Mouse (Mus musculus): ENCODE measurements around the gene 4931406C07Rik. TPM values are rescaled to one million over a fixed set of nuclear protein-coding genes. Genes with fewer than 3 reads are reported as not detected.
A peak's percentile ranks its signal among the peaks of the same experiment; 100 is the strongest.
"Not testable (repeated sequence)": the region's sequence is repeated elsewhere in the genome, so short reads cannot be mapped to it uniquely, and the experiment has no call there.

4931406C07Rik gene
- total RNA-seq (2021) = 10 to 100 TPM; 29.3 to 31.1 TPM

GRCm38 (mm10) chr9:15306398-15307119, at the start of gene 4931406C07Rik:
4931406C07Rik (minus strand) TSS chr9:15306448.
- no peak for DNase-seq
- intact Hi-C loops (cut with DNase I) = no loop called here

DNA sequence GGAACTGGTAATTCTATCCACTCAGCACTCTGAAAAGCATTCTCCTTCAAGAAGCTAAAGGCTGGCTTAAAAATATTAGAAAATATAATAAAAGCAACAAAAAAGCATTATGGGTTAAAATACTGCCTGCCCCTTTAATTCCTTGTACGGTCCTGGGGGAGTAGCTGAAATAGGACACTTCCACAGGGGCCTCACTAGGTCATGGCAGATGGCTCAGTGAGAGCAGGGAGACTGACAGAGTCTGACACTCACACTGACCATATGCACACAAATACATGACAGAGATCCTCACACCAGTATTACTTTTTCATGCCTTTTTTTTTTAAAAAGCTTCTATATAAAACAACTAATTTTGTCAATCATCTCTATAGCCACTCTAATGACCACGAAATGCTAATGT, 43.7 kb upstream of the 4931406C07Rik start:
- intact Hi-C loops (cut with DNase I) = no loop called here
- no peak for DNase-seq

GRCm38 (mm10) chr9:15337776-15338175, 31.5 kb upstream of the 4931406C07Rik start:
- intact Hi-C loops (cut with DNase I) = no loop called here
- no peak for DNase-seq

DNA sequence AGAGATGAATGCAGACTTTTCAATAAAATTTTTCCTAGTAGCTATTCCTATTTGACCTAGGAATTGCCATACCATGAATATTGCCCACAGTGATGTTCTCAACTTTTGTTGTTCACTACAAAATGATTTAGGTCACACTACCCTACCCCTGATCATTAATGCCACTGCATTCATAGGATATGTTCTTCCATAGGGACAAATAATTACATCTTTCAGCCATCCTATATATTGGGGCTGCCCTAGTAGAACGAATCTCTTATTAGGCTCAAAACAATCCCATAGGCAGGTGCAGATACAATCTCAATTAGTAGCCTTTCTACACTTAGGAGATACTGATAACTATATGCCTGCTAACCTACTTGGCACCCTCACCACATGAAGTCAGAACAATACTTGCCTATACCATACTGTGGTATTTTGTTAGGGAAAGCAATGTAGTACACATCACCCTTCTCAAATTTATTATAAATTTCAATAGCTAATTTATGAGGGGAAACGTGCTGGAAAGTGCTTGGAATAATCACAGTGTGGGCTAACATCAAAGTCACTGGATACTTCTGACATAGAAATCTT, 12.0 kb upstream of the 4931406C07Rik start:
- intact Hi-C loops (cut with DNase I) = no loop called here
- no peak for DNase-seq

DNA sequence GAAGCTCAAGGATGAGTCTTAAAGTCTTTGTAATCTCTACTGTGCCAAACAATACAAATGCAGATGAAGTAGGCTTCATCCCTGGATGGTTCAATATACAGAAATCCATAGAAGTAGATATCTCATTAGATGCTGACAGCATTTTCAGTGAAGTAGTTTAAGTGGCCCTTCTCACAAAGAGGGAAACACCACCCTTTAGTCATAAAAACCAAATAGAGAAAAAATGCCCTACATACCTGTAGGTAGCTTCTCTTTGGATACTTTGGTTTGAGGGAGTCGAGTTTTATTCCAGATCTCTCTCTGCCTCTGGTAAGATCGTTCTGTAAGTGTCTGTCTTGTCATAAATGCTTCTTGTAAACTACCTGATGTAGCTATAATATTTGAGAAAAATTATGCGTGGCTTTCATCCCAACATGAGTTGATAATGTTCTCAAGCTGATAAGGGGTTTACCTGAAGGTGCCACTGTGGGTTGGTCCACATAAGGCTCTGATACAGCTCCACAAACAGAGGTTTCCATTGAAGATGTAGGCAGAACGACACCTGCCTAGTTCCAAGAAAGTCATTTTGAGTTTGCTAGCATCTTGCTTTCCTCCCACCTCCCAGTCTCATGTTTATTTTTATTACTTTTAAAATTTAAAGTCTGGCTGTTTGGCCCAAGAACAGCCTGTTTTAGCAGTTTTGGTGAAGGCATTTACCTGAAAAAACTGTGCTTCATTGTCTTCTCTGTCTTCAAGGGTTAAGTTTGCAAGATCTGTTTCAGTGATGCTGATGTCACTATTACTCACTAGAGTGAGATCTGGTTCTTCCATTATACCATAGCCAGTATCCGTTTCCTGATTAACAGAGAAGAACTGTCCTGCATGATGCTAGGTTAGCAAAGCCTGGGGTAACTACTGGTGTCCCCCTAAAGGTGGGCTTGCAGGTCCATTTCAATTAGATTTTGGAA, 11.2 kb upstream of the 4931406C07Rik start:
- intact Hi-C loops (cut with DNase I) = no loop called here
- no peak for DNase-seq

- intact Hi-C loops (cut with DNase I); DNase-seq: not testable (repeated sequence)
Observed at GRCm38 (mm10) chr9:15316296-15316695, 10.0 kb upstream of the 4931406C07Rik start.

DNA sequence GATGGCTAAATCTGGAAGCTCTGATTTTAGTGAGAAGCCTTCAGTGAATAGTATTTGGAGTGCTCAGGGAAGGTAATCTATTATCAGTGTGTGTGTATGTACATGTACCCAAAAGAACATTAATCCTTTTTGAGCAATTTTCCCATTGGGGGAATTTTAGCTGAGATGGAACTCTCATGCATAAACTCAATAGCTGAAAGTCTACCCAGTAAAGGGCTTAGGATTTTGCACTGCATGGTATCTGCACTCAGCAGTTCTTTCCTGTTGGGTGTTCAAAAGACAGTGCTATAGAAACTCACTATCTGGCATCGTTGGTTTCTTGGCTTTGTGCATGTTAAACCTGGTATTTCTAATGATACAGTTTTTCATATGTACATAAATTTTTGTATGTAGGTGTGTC, 8.4 kb upstream of the 4931406C07Rik start:
- intact Hi-C loops (cut with DNase I) = loop anchor here (5.0 kb wide), 1 partner anchor 42 kb away; no protein-coding TSS in a partner anchor

DNA sequence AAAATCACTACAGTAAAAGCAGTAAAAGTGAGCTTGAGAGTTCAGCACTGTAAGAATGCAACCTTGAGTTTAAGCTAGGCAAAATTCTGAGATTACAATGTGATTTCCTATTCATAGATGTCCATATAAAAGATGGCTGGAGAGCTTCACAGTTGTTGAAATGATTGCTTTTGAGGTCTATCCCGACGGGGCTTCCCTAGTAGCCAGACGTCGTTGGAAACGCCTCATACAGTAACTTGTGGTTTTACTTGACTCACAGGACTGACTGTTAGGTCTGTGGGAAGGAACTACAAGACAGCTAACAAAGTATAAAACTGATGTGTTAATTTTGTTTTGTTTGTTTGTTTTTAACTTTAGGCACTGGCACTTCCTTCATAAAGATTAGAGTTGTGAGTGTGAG, 7.4 kb upstream of the 4931406C07Rik start:
- intact Hi-C loops (cut with DNase I) = loop anchor here (5.0 kb wide), 1 partner anchor 41 kb away; no protein-coding TSS in a partner anchor
- DNase-seq = no peak

More for the DNA sequence above, 8.4 kb upstream of the 4931406C07Rik start:
- no peak for DNase-seq

DNA sequence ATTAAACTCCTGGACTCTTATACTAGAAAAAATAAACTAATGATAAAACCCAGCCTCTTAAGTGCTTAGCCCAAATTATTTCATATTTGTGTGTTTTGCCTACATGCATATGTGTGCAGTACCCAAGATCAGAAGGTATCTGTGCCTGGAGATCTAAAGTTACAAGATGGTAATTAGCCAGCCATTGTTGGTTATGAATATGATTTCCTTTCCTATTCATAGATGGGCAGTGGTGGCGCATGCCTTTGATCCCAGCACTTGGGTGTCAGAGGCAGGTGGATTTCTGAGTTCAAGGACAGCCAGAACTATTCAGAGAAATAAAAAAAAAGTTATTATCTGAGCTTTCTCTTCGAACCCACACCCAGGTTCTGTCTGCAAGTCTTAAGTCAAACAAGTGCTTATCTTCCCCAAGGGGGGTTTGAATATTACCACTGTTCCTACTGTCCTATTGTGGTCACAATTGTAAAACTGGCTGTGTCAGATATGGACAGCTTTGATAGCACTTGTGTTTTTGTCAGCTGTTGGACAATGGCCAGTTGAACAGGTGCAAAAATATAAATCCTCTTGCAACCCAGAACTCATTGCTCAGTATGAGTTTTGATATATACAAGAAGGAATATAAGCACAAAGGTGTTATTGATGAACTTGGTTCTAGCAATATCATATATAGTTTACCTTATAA, 5.9 kb upstream of the 4931406C07Rik start:
- DNase-seq = no peak
- intact Hi-C loops (cut with DNase I) = loop anchor here (5.0 kb wide), 1 partner anchor 40 kb away; no protein-coding TSS in a partner anchor

DNA sequence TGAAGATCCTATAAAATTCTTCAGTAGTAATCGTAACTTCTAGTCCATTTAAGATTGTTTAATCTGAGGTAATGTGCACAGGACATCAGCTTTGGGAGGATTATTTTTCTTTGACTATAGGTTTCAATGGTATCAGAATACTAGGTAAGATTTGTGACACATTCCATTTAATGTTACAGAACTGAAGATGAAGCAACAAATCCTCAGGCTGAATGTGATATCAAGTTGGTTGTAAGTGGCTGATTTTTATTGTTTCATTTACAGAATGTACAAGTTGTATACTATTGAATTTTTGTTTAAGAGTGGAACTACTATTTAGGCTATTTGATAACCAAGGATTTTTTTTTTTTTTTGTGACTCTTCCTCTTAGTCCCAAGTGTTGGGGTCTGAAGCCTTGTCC, 3.9 kb upstream of the 4931406C07Rik start:
- intact Hi-C loops (cut with DNase I) = loop anchor here (5.0 kb wide), 1 partner anchor 38 kb away; no protein-coding TSS in a partner anchor
- DNase-seq = no peak

GRCm38 (mm10) chr9:15309425-15309824, 3.2 kb upstream of the 4931406C07Rik start:
- DNase-seq = no peak
- intact Hi-C loops (cut with DNase I) = no loop called here

DNA sequence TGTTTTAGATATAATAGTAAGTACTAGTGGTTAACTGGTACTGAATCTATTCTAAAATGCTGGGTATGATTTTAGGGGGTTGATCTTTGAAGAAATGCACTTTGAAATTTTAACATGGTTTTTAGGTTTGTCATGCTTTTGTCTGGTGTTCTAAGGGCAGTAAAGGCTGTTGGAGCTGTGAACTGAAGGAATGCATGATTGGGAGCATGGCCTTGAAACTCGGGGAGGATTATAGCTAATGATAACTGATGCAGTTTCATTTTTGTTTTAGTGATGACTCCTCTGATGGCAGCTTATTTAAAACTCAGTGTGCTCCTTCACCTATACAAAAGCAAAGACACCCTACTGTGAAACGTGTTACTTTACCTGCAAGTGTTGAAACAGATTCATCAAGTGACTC, 2.0 kb upstream of the 4931406C07Rik start:
- intact Hi-C loops (cut with DNase I) = no loop called here
- no peak for DNase-seq

DNA sequence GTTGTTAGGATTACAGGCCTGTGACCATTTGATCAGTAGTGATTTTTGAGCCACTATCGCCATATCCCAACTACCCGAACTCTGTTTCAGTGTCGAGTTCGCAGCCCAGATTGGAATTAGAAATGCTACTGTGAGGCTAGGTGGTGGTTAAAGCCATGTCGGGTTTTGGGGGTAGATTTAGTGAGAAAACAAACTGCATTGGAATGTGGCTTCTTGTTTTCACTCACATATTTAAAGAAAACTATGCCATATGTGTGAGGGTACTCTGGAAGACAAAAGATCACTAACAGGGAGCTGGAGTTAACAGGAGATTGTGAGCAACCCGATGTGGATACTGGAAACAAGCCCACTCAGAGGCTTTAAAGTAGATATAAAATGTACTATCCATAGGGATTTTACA, 1.0 kb upstream of the 4931406C07Rik start:
- intact Hi-C loops (cut with DNase I) = no loop called here
- DNase-seq = no peak

GRCm38 (mm10) chr9:15305503-15306397, 498 bp downstream of the 4931406C07Rik start, which contains the start of gene Taf1d:
Taf1d (plus strand) TSS chr9:15306214.
- intact Hi-C loops (cut with DNase I) = no loop called here
- DNase-seq = peak; percentile 98

- DNase-seq = no peak
- intact Hi-C loops (cut with DNase I) = no loop called here
Observed at GRCm38 (mm10) chr9:15302881-15303280, 3.4 kb downstream of the 4931406C07Rik start.

DNA sequence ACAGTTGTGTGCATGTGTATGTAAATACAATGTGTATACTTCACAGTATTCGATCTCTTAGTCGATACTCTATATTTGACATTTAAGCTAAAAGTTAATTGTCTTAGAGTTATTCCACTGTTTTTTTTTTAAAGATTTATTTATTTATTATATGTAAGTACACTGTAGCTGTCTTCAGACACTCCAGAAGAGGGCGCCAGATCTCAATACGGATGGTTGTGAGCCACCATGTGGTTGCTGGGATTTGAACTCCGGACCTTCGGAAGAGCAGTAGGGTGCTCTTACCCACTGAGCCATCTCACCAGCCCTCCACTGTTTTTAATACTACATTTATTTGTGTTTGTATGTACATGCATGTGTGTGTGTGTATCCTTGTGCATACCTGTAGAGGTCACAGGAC, 4.2 kb downstream of the 4931406C07Rik start:
- DNase-seq; intact Hi-C loops (cut with DNase I): not testable (repeated sequence)

GRCm38 (mm10) chr9:15301399-15301798, 4.8 kb downstream of the 4931406C07Rik start:
- intact Hi-C loops (cut with DNase I) = no loop called here
- DNase-seq = peak; percentile 6

DNA sequence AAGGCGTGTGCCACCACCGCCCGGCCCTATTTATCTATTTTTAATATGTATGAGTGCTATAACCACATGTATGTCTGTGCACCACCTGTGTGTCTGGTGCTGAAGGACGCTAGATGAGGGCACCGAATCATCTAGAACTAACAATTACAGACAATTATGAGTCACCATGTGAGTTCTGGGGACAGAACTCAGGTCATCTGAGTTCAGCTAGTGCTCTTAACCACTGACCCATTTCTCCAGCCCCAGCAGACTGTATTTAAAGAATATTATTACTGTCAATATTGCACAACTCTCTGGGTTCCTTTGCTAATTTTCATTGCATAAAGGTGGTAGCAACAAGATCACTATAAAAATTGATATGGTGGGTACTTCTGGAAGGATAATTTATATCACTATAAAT, 6.2 kb downstream of the 4931406C07Rik start:
- intact Hi-C loops (cut with DNase I) = no loop called here
- no peak for DNase-seq

- intact Hi-C loops (cut with DNase I) = no loop called here
- DNase-seq = no peak
Observed at GRCm38 (mm10) chr9:15298451-15298850, 7.8 kb downstream of the 4931406C07Rik start.
